Mouse (Mus musculus) midbrain, embryonic 16.5 days (tissue): ENCODE data around the gene Syde1. TPM values are rescaled to one million over a fixed set of nuclear protein-coding genes. Genes with fewer than 3 reads are reported as not detected.
"Not testable (repeated sequence)": the region's sequence is repeated elsewhere in the genome, so short reads cannot be mapped to it uniquely, and the experiment has no call there.

Experiments
- ATAC-seq: fragments of 200-750 bp; cut with Nextera tagmentation; 2 replicates; pipeline ENCODE4 v1.8.0; 2017; ENCODE audit warnings: moderate TSS enrichment
- H3K27ac ChIP-seq: fragments of 300-500 bp; sonication (generic); 2 replicates; pipeline ENCODE4 v1.5.1; 2014; ENCODE audit warnings: mild to moderate bottlenecking, low read length, mixed read lengths
- H3K27me3 ChIP-seq: fragments of 300-500 bp; sonication (generic); 2 replicates; pipeline ENCODE4 v1.6.1; 2014; ENCODE audit warnings: low read depth, low read length, mixed read lengths; ENCODE audit not compliant: control insufficient read depth, insufficient read depth
- H3K36me3 ChIP-seq: fragments of 300-500 bp; sonication (generic); 2 replicates; pipeline ENCODE4 v1.6.1; 2014; ENCODE audit warnings: mild to moderate bottlenecking, low read length, moderate library complexity, mixed read lengths; ENCODE audit not compliant: control insufficient read depth, insufficient read depth
- H3K4me1 ChIP-seq: fragments of 300-500 bp; sonication (generic); 2 replicates; pipeline ENCODE4 v1.6.1; 2014; ENCODE audit warnings: mild to moderate bottlenecking, low read length, mixed read lengths; ENCODE audit not compliant: control insufficient read depth, insufficient read depth
- H3K4me2 ChIP-seq: fragments of 300-500 bp; sonication (generic); 2 replicates; pipeline ENCODE4 v1.6.1; 2014; ENCODE audit warnings: mild to moderate bottlenecking, low read length, mixed read lengths
- H3K4me3 ChIP-seq: fragments of 300-500 bp; sonication (generic); 2 replicates; pipeline ENCODE4 v1.5.1; 2014; ENCODE audit warnings: low read depth, mild to moderate bottlenecking, low read length, moderate library complexity, mixed read lengths
- H3K9ac ChIP-seq: fragments of 300-500 bp; sonication (generic); 2 replicates; pipeline ENCODE4 v1.6.1; 2014; ENCODE audit warnings: low read depth, low read length, mixed read lengths
- H3K9me3 ChIP-seq: fragments of 300-500 bp; sonication (generic); replicated peaks from 2 replicates; pipeline ENCODE4 v1.6.1; 2014; ENCODE audit warnings: mild to moderate bottlenecking, low read length, mixed read lengths; ENCODE audit not compliant: control insufficient read depth, poor library complexity, severe bottlenecking
- WGBS: fragments of 180-500 bp; shearing (Covaris S2); extraction: QIAGEN DNeasy Blood & Tissue Kit; methylation state at CpG from one replicate; pipeline ENCODE4 v1.1.7; 2014; 5-methylcytosine and 5-hydroxymethylcytosine counted together
- polyA plus RNA-seq: library from polyadenylated mRNA; unstranded; fragments of >200 nt; fragmentation: Nextera tagmentation; extraction: Ambion mirVana; gene quantifications from 2 replicates; pipeline ENCODE4 v1.2.1, GENCODE M21; 2015

Gene Syde1
- 2.9 and 3.0 TPM in 2 replicates for polyA plus RNA-seq

- Histone ChIP-seq H3K9me3 (no peaks in the 10 kb centered on the region), H3K4me1 (peaks cover 10% of the 10 kb centered on the region), H3K9ac (peak within 1 kb of the TSS; percentile 61), H3K27me3 (peaks cover 2% of the 10 kb centered on the region; the same call in 1 of the 2 replicates), H3K27ac (no peak within 1 kb of the TSS; the same call in 1 of the 2 replicates), H3K4me2 (peak within 1 kb of the TSS; percentile 77), H3K4me3 (peak within 1 kb of the TSS; percentile 44), H3K36me3 (no peaks in the 10 kb centered on the region)
- 3% methylated on average over 35 of the region's 54 CpGs for WGBS
- peak; percentile 64 for ATAC-seq
Observed at GRCm38 (mm10) chr10:78591406-78592328, at the start of gene Syde1. TSS of gene Syde1 (minus strand) at chr10:78591964.

DNA sequence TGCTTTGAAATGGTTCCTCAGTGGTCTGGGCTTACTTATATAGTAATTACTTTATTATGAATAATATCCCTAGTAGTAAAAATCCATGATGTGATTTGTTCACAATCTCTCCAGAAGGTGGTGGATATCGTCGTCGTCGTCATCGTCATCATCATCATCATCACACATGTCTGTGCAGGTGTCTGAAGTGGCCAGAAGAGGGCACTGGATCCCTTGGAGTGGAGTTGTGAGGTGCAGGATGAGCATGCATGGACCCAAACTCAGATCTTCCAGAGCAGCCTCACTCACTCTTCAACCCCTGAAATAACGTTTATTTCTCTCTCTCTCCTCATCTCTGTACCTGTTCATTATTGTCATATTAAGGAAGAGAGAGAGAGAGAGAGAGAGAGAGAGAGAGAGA, 40.5 kb upstream of the Syde1 start:
- Histone ChIP-seq H3K27ac (no peak overlapping the region), H3K4me3 (no peak overlapping the region), H3K9ac (no peak overlapping the region), H3K4me1 (no peaks in the 10 kb centered on the region), H3K9me3 (no peaks in the 10 kb centered on the region), H3K27me3 (no peaks in the 10 kb centered on the region), H3K4me2 (peak overlapping the region; percentile 36), H3K36me3 (no peaks in the 10 kb centered on the region)
- ATAC-seq = peak; percentile 81
- WGBS = 17% methylated on average over 6 of the region's 6 CpGs

DNA sequence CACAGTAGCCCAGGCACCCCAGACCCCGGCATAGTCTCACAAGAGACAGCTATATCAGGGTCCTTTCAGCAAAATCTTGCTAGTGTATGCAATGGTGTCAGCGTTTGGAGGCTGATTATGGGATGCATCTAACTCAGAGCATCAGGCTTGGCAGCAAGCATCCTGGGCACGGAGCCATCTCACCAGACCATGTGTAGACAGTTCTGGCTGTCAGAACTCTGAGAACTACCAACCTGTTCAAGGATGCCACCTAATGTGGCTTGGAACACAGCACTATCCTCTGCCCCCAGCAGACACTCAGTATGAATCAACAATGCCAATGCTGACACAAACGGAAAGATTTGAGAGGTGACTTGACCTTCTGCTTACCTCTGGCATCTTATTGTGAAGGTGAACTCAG, 38.4 kb upstream of the Syde1 start:
- no peaks in the 10 kb centered on the region for H3K4me1 ChIP-seq
- H3K4me3 ChIP-seq = no peak overlapping the region
- H3K9me3 ChIP-seq = no peaks in the 10 kb centered on the region
- no peak overlapping the region for H3K9ac ChIP-seq
- H3K27ac ChIP-seq = no peak overlapping the region
- H3K4me2 ChIP-seq = no peak overlapping the region
- ATAC-seq = no peak
- 81% methylated on average over 4 of the region's 4 CpGs for WGBS
- H3K36me3 ChIP-seq = no peaks in the 10 kb centered on the region
- H3K27me3 ChIP-seq = no peaks in the 10 kb centered on the region

- H3K9me3 ChIP-seq, H3K4me3 ChIP-seq, H3K27ac ChIP-seq, H3K36me3 ChIP-seq, ATAC-seq, H3K4me2 ChIP-seq, H3K4me1 ChIP-seq, H3K9ac ChIP-seq, H3K27me3 ChIP-seq: not testable (repeated sequence)
- WGBS = 81% methylated on average over 3 of the region's 3 CpGs
Observed at GRCm38 (mm10) chr10:78623143-78623542, 31.4 kb upstream of the Syde1 start.

DNA sequence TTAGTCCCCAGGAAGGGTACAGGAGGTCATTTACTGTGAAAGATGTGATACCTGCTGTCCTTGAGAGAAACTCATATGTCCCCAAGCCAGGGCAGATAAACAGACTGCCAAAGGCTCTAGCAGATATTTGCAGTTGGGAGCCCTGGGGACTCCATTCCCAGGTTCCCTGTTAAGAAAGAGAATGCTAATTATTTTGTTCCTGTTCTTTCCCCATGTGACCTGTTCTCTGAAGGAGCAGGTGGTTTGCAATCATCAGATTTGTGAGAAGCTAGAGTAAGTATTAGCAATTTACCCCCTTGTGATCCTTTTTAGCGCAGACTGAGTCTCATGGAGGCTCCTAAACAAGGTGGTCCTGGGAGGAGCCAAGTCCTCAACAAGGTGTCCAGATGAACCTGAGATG, 26.2 kb upstream of the Syde1 start, which contains the start of gene Olfr1357:
TSS of gene Olfr1357 (minus strand) at position 101 of the 400 bp plus-strand sequence.
- no peaks in the 10 kb centered on the region for H3K36me3 ChIP-seq
- H3K4me3 ChIP-seq = no peak within 1 kb of the TSS
- ATAC-seq = no peak
- H3K9ac ChIP-seq = no peak within 1 kb of the TSS
- no peaks in the 10 kb centered on the region for H3K4me1 ChIP-seq
- H3K27ac ChIP-seq = no peak within 1 kb of the TSS
- 97% methylated on average over 1 of the region's 1 CpGs for WGBS
- no peaks in the 10 kb centered on the region for H3K9me3 ChIP-seq
- no peaks in the 10 kb centered on the region for H3K27me3 ChIP-seq
- no peak within 1 kb of the TSS for H3K4me2 ChIP-seq

GRCm38 (mm10) chr10:78607602-78608001, 15.8 kb upstream of the Syde1 start:
- no peak overlapping the region for H3K9ac ChIP-seq
- 74% methylated on average over 3 of the region's 3 CpGs for WGBS
- ATAC-seq = no peak
- H3K9me3 ChIP-seq = no peaks in the 10 kb centered on the region
- no peaks in the 10 kb centered on the region for H3K4me1 ChIP-seq
- H3K36me3 ChIP-seq = no peaks in the 10 kb centered on the region
- no peak overlapping the region for H3K4me2 ChIP-seq
- no peak overlapping the region for H3K4me3 ChIP-seq
- no peaks in the 10 kb centered on the region for H3K27me3 ChIP-seq
- H3K27ac ChIP-seq = no peak overlapping the region

- no peak for ATAC-seq
- 46% methylated on average over 3 of the region's 3 CpGs for WGBS
- no peak overlapping the region for H3K4me2 ChIP-seq
- no peaks in the 10 kb centered on the region for H3K4me1 ChIP-seq
- no peak overlapping the region for H3K9ac ChIP-seq
- H3K9me3 ChIP-seq = no peaks in the 10 kb centered on the region
- no peaks in the 10 kb centered on the region for H3K36me3 ChIP-seq
- H3K4me3 ChIP-seq = no peak overlapping the region
- H3K27ac ChIP-seq = no peak overlapping the region
- no peaks in the 10 kb centered on the region for H3K27me3 ChIP-seq
Observed at GRCm38 (mm10) chr10:78605080-78605479, 13.3 kb upstream of the Syde1 start.

DNA sequence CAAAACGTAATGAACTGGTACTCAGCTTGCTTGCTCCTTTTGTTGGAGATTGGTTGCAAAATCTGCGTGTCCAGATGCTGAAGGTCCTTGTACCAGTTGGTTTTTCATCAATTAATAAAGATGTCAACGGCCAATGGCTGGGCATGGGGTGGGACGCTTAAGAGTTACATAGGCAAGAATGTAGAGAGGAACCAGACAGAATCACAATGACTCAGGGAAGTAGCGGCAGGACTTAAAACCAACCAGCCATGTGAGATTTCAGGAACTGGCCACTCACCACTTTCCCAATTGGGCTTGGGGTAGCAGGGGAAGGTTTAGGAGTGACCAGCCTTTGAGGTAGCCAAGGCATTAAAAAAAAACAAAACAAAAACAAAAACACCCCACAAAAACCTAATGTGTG, 8.1 kb upstream of the Syde1 start:
- Histone ChIP-seq H3K9ac (no peak overlapping the region), H3K4me3 (no peak overlapping the region), H3K4me1 (no peaks in the 10 kb centered on the region), H3K9me3 (no peaks in the 10 kb centered on the region), H3K27me3 (no peaks in the 10 kb centered on the region), H3K36me3 (no peaks in the 10 kb centered on the region), H3K4me2 (no peak overlapping the region), H3K27ac (no peak overlapping the region)
- ATAC-seq = no peak
- WGBS = 86% methylated on average over 5 of the region's 5 CpGs

DNA sequence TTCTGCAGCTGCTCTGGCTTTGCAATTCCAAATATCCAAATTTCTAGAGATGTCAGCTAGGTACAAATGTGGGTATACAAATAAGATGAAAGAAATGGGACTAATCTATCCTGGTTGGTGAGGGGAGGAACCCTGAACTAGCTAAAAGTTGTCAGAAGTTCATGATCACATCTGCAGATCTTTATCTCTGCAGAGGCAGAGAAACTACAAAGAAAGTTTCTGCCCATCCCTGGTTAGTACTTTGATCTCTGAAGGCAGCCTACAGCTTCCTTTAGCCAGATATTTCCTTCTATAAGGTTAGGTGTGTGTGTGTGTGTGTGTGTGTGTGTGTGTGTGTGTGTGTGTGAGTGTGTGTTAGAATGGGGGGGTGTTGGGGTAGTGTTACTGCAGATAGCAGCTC, 2.8 kb upstream of the Syde1 start:
- Histone ChIP-seq H3K9ac (no peak overlapping the region), H3K4me3 (no peak overlapping the region), H3K27ac (no peak overlapping the region), H3K9me3 (no peaks in the 10 kb centered on the region), H3K4me2 (no peak overlapping the region), H3K27me3 (peaks cover 2% of the 10 kb centered on the region; the same call in 1 of the 2 replicates), H3K4me1 (peaks cover 10% of the 10 kb centered on the region), H3K36me3 (no peaks in the 10 kb centered on the region)
- no peak for ATAC-seq
